Mouse (Mus musculus): ENCODE measurements around the gene Fam234b. TPM values are rescaled to one million over a fixed set of nuclear protein-coding genes. Genes with fewer than 3 reads are reported as not detected.

Gene Fam234b
- polyA plus RNA-seq, 1 experiment = 4.6 TPM

GRCm38 (mm10) chr6:135240361-135240760 lies 42.6 kb downstream of the Fam234b start:
- Histone ChIP-seq H3K79me2 (ENCODE audit: control insufficient read depth, insufficient read depth) (no peaks in the 10 kb centered on the region), H3ac (ENCODE audit: control insufficient read depth, insufficient read length, low read depth) (no peak overlapping the region)
- TF ChIP-seq MYOG (IDR thresholded peaks at IDR 0.05; ENCODE audit: control insufficient read depth, extremely low read depth, insufficient read length) (no peak), CTCF (IDR thresholded peaks at IDR 0.05; ENCODE audit: control insufficient read depth, insufficient read depth, insufficient read length) (no peak), USF1 (IDR thresholded peaks at IDR 0.05; ENCODE audit: low read depth) (no peak), MAX (IDR thresholded peaks at IDR 0.05) (no peak), FOSL1 (IDR thresholded peaks at IDR 0.05; ENCODE audit: insufficient read depth, low read length, poor library complexity, severe bottlenecking) (no peak), MYOD1 (IDR thresholded peaks at IDR 0.05; ENCODE audit: control insufficient read depth, insufficient read length, low read depth) (no peak), CEBPB (IDR thresholded peaks at IDR 0.05; ENCODE audit: low read depth) (no peak)

GRCm38 (mm10) chr6:135245586-135245985 lies 47.8 kb downstream of the Fam234b start:
- H3K27me3 ChIP-seq (ENCODE audit: control insufficient read depth, insufficient read depth, insufficient read length) = no peaks in the 10 kb centered on the region
- H3K79me2 ChIP-seq (ENCODE audit: control insufficient read depth, insufficient read depth) = no peaks in the 10 kb centered on the region
- no peaks in the 10 kb centered on the region for H3K79me3 ChIP-seq (ENCODE audit: low read depth)
- H3ac ChIP-seq (ENCODE audit: control insufficient read depth, insufficient read length, low read depth) = no peak overlapping the region
- H3K4me3 ChIP-seq (ENCODE audit: insufficient read depth, poor library complexity, severe bottlenecking) = no peak overlapping the region
- no peaks in the 10 kb centered on the region for H3K36me3 ChIP-seq (ENCODE audit: control insufficient read depth, insufficient read depth)
- TF ChIP-seq MAX (IDR thresholded peaks at IDR 0.05) = no peak
- no peak for TF ChIP-seq FOSL1 (IDR thresholded peaks at IDR 0.05; ENCODE audit: insufficient read depth, low read length, poor library complexity, severe bottlenecking)
- TF ChIP-seq CEBPB (IDR thresholded peaks at IDR 0.05; ENCODE audit: low read depth) = no peak
- TF ChIP-seq CTCF (IDR thresholded peaks at IDR 0.05; ENCODE audit: control insufficient read depth, insufficient read depth, insufficient read length) = no peak
- TF ChIP-seq MYOD1 (IDR thresholded peaks at IDR 0.05; ENCODE audit: control insufficient read depth, insufficient read length, low read depth) = no peak
- no peak for TF ChIP-seq USF1 (IDR thresholded peaks at IDR 0.05; ENCODE audit: low read depth)
- TF ChIP-seq MYOG (IDR thresholded peaks at IDR 0.05; ENCODE audit: control insufficient read depth, extremely low read depth, insufficient read length) = no peak

More at GRCm38 (mm10) chr6:135240361-135240760, 42.6 kb downstream of the Fam234b start:
- no peaks in the 10 kb centered on the region for H3K27me3 ChIP-seq (ENCODE audit: control insufficient read depth, insufficient read depth, insufficient read length)
- no peak overlapping the region for H3K4me3 ChIP-seq (ENCODE audit: insufficient read depth, poor library complexity, severe bottlenecking)
- no peaks in the 10 kb centered on the region for H3K36me3 ChIP-seq (ENCODE audit: control insufficient read depth, insufficient read depth)
- no peaks in the 10 kb centered on the region for H3K79me3 ChIP-seq (ENCODE audit: low read depth)

GRCm38 (mm10) chr6:135247861-135248260 lies 50.1 kb downstream of the Fam234b start:
- H3K36me3 ChIP-seq (ENCODE audit: control insufficient read depth, insufficient read depth) = no peaks in the 10 kb centered on the region
- H3ac ChIP-seq (ENCODE audit: control insufficient read depth, insufficient read length, low read depth) = no peak overlapping the region
- H3K27me3 ChIP-seq (ENCODE audit: control insufficient read depth, insufficient read depth, insufficient read length) = no peaks in the 10 kb centered on the region
- H3K79me2 ChIP-seq (ENCODE audit: control insufficient read depth, insufficient read depth) = no peaks in the 10 kb centered on the region
- TF ChIP-seq MYOG (IDR thresholded peaks at IDR 0.05; ENCODE audit: control insufficient read depth, extremely low read depth, insufficient read length) = no peak
- TF ChIP-seq FOSL1 (IDR thresholded peaks at IDR 0.05; ENCODE audit: insufficient read depth, low read length, poor library complexity, severe bottlenecking) = no peak
- no peak for TF ChIP-seq USF1 (IDR thresholded peaks at IDR 0.05; ENCODE audit: low read depth)
- no peak for TF ChIP-seq MYOD1 (IDR thresholded peaks at IDR 0.05; ENCODE audit: control insufficient read depth, insufficient read length, low read depth)
- TF ChIP-seq MAX (IDR thresholded peaks at IDR 0.05) = no peak
- TF ChIP-seq CEBPB (IDR thresholded peaks at IDR 0.05; ENCODE audit: low read depth) = no peak
- no peak for TF ChIP-seq CTCF (IDR thresholded peaks at IDR 0.05; ENCODE audit: control insufficient read depth, insufficient read depth, insufficient read length)
- no peaks in the 10 kb centered on the region for H3K79me3 ChIP-seq (ENCODE audit: low read depth)
- no peak overlapping the region for H3K4me3 ChIP-seq (ENCODE audit: insufficient read depth, poor library complexity, severe bottlenecking)

GRCm38 (mm10) chr6:135249846-135250531 lies 52.2 kb downstream of the Fam234b start:
- Histone ChIP-seq H3K36me3 (ENCODE audit: control insufficient read depth, insufficient read depth) (no peaks in the 10 kb centered on the region), H3K79me3 (ENCODE audit: low read depth) (no peaks in the 10 kb centered on the region), H3K4me3 (ENCODE audit: insufficient read depth, poor library complexity, severe bottlenecking) (no peak overlapping the region), H3K79me2 (ENCODE audit: control insufficient read depth, insufficient read depth) (no peaks in the 10 kb centered on the region), H3ac (ENCODE audit: control insufficient read depth, insufficient read length, low read depth) (peak overlapping the region; percentile 23), H3K27me3 (ENCODE audit: control insufficient read depth, insufficient read depth, insufficient read length) (no peaks in the 10 kb centered on the region)
- TF ChIP-seq CEBPB (IDR thresholded peaks at IDR 0.05; ENCODE audit: low read depth) (no peak), FOSL1 (IDR thresholded peaks at IDR 0.05; ENCODE audit: insufficient read depth, low read length, poor library complexity, severe bottlenecking) (peak; percentile 79), MYOD1 (IDR thresholded peaks at IDR 0.05; ENCODE audit: control insufficient read depth, insufficient read length, low read depth) (peak; percentile 17), USF1 (IDR thresholded peaks at IDR 0.05; ENCODE audit: low read depth) (no peak), MAX (IDR thresholded peaks at IDR 0.05) (no peak), CTCF (IDR thresholded peaks at IDR 0.05; ENCODE audit: control insufficient read depth, insufficient read depth, insufficient read length) (peak; percentile 46)

- no peak for TF ChIP-seq FOSL1 (IDR thresholded peaks at IDR 0.05; ENCODE audit: insufficient read depth, low read length, poor library complexity, severe bottlenecking)
- no peak for TF ChIP-seq MYOG (IDR thresholded peaks at IDR 0.05; ENCODE audit: control insufficient read depth, extremely low read depth, insufficient read length)
- no peak for TF ChIP-seq MYOD1 (IDR thresholded peaks at IDR 0.05; ENCODE audit: control insufficient read depth, insufficient read length, low read depth)
- TF ChIP-seq MAX (IDR thresholded peaks at IDR 0.05) = no peak
- TF ChIP-seq CEBPB (IDR thresholded peaks at IDR 0.05; ENCODE audit: low read depth) = no peak
- Histone ChIP-seq H3K79me2 (ENCODE audit: control insufficient read depth, insufficient read depth) (no peaks in the 10 kb centered on the region), H3K36me3 (ENCODE audit: control insufficient read depth, insufficient read depth) (no peaks in the 10 kb centered on the region), H3ac (ENCODE audit: control insufficient read depth, insufficient read length, low read depth) (no peak overlapping the region), H3K4me3 (ENCODE audit: insufficient read depth, poor library complexity, severe bottlenecking) (no peak overlapping the region), H3K27me3 (ENCODE audit: control insufficient read depth, insufficient read depth, insufficient read length) (no peaks in the 10 kb centered on the region), H3K79me3 (ENCODE audit: low read depth) (no peaks in the 10 kb centered on the region)
These were observed 53.3 kb downstream of the Fam234b start for GRCm38 (mm10) chr6:135250926-135251699.
